Comparison of ENCODE assay signal across 25 mouse cellular contexts in the genomic region with DNA sequence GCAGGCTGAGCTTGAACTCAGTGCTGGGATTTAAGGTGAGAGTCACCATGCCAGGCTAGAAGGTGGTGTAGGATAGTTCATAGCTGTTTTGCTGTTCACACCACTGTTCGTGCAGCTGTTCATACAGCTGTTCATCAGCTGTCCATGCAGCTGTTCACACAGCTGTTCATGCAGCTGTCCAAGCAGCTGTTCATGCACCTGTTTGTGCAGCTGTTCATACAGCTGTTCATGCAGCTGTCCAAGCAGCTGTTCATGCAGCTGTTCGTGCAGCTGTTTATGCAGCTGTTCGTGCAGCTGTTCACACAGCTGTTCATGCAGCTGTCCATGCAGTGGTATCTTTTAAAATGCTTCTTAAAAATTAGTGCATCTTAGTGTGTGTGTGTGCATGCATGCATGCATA. TPM values are rescaled to one million over a fixed set of nuclear protein-coding genes. Genes with fewer than 3 reads are reported as not detected.
A peak's percentile ranks its signal among the peaks of the same experiment; 100 is the strongest.
DNase-seq lines count a peak whose midpoint lies in the region; ATAC-seq and TF ChIP-seq lines count a peak whose summit lies in the region.
"Had no signal": no experiment of that assay in that cellular context is flagged by ENCODE, and none has a peak within 500 bp of the region (broad histone marks: within the 10 kb centered on the region; RNA-seq: fewer than 3 reads in every experiment).

No protein-coding gene starts in this region.

- H3K9ac ChIP-seq in lung, embryonic 14.5 days = no peak overlapping the region
- no peak overlapping the region for H3K9ac ChIP-seq in ES-E14 (ENCODE audit: insufficient read depth, low read depth, low read length, poor library complexity, severe bottlenecking)
- H3K9ac ChIP-seq: embryonic facial prominence, embryonic 12.5 days; embryonic facial prominence, embryonic 15.5 days; forebrain, embryonic 15.5 days; hindbrain, embryonic 12.5 days; hindbrain, embryonic 15.5 days had no signal

- in situ Hi-C loops in ES-E14 (cut with MboI; ENCODE audit: low sequenced_read_pairs in 2 of 2, unreplicated experiment in 2 of 2) = loop anchor here in 1 of 2 experiments (10.0 kb wide), 1 partner anchor 146 kb away; the partner anchor contains the start of gene Armc12

- no peak overlapping the region for H3K27ac ChIP-seq in lung, embryonic 14.5 days (ENCODE audit: low read depth)
- H3K27ac ChIP-seq in ES-E14 (ENCODE audit: insufficient read depth, low read depth, low read length, poor library complexity, severe bottlenecking) = no peak overlapping the region
- H3K27ac ChIP-seq: embryonic facial prominence, embryonic 12.5 days; embryonic facial prominence, embryonic 15.5 days; forebrain, embryonic 15.5 days; hindbrain, embryonic 12.5 days; hindbrain, embryonic 15.5 days had no signal

- WGBS in lung, embryonic 14.5 days = 82% methylated on average over 3 of the region's 3 CpGs

- H3K4me2 ChIP-seq in lung, embryonic 14.5 days = no peak overlapping the region
- H3K4me2 ChIP-seq: embryonic facial prominence, embryonic 12.5 days; embryonic facial prominence, embryonic 15.5 days; forebrain, embryonic 15.5 days; heart, embryonic 11.5 days; hindbrain, embryonic 12.5 days; hindbrain, embryonic 15.5 days had no signal

- ATAC-seq in lung, embryonic 14.5 days (ENCODE audit: insufficient read depth) = no peak
- ATAC-seq: forebrain, embryonic 15.5 days; Patski had no signal

- peak; percentile 18 for DNase-seq in lung, embryonic 14.5 days
- DNase-seq in lung, adult 18-20 months = no peak
- DNase-seq in ES-E14 (ENCODE audit: low read depth, low spot score) = no peak
- DNase-seq in forelimb bud, embryonic 11.5 days (ENCODE audit: low read depth, low spot score) = peak; percentile 52
- DNase-seq in embryo, embryonic 10 days (ENCODE audit: low spot score) = no peak
- no peak for DNase-seq in thymus, postnatal 14 days
- no peak for DNase-seq in right cerebral cortex, adult 18-20 months
- DNase-seq: adrenal gland, postnatal 10 days; adrenal gland, postnatal 36 days; cerebellum, adult 18-20 months; cerebellum, adult 9-10 months; cerebellum, postnatal 14 days; gastrocnemius, postnatal 10 days; gastrocnemius, postnatal 36 days; heart, adult 11 months had no signal

- peaks cover 7% of the 10 kb centered on the region for H3K27me3 ChIP-seq in lung, embryonic 14.5 days (ENCODE audit: insufficient read depth, low read length)
- H3K27me3 ChIP-seq: embryonic facial prominence, embryonic 15.5 days; forebrain, embryonic 15.5 days; Patski had no signal

- TF ChIP-seq CTCF in lung, embryonic 14.5 days (IDR thresholded peaks at IDR 0.05; ENCODE audit: low read depth) = no peak

- no peaks in the 10 kb centered on the region for H3K9me3 ChIP-seq in lung, embryonic 14.5 days (ENCODE audit: low read depth, low read length)
- no peaks in the 10 kb centered on the region for H3K9me3 ChIP-seq in ES-E14 (ENCODE audit: control insufficient read depth, insufficient read depth, low read depth, low read length)
- H3K9me3 ChIP-seq: embryonic facial prominence, embryonic 12.5 days; embryonic facial prominence, embryonic 15.5 days; forebrain, embryonic 15.5 days; hindbrain, embryonic 12.5 days; hindbrain, embryonic 15.5 days had no signal

- no peaks in the 10 kb centered on the region for H3K4me1 ChIP-seq in lung, embryonic 14.5 days (ENCODE audit: insufficient read depth)
- peaks cover 4 to 8% of the 10 kb centered on the region in 2 experiments; a peak in 2 of 4 replicates for H3K4me1 ChIP-seq in ES-E14 (ENCODE audit: control insufficient read depth in 2 of 2, insufficient read depth in 2 of 2, low read length in 2 of 2, poor library complexity in 1 of 2)

- H3K36me3 ChIP-seq in lung, embryonic 14.5 days (ENCODE audit: insufficient read depth) = no peaks in the 10 kb centered on the region
- H3K36me3 ChIP-seq in ES-E14 (ENCODE audit: control insufficient read depth, insufficient read depth, low read length, poor library complexity, severe bottlenecking) = no peaks in the 10 kb centered on the region
- H3K36me3 ChIP-seq: embryonic facial prominence, embryonic 12.5 days; embryonic facial prominence, embryonic 15.5 days; forebrain, embryonic 15.5 days; hindbrain, embryonic 12.5 days; hindbrain, embryonic 15.5 days had no signal

- no peak overlapping the region for H3K4me3 ChIP-seq in lung, embryonic 14.5 days (ENCODE audit: low read depth, low read length)
- H3K4me3 ChIP-seq in ES-E14 (ENCODE audit: insufficient read depth in 1 of 2, low read depth in 1 of 2, low read length in 2 of 2, poor library complexity in 1 of 2, severe bottlenecking in 1 of 2) = no peak overlapping the region
- H3K4me3 ChIP-seq: embryonic facial prominence, embryonic 12.5 days; embryonic facial prominence, embryonic 15.5 days; forebrain, embryonic 15.5 days; hindbrain, embryonic 12.5 days; hindbrain, embryonic 15.5 days had no signal

TF ChIP-seq in ES-E14, 5 proteins besides CTCF, POLR2A, EP300 and RAD21:
- no peak for TF ChIP-seq MAFK (IDR thresholded peaks at IDR 0.05; ENCODE audit: insufficient read depth, low read depth, low read length)
- no peak for TF ChIP-seq ZNF384 (IDR thresholded peaks at IDR 0.05; ENCODE audit: low read depth, low read length)
- no peak for TF ChIP-seq HCFC1 (IDR thresholded peaks at IDR 0.05; ENCODE audit: borderline replicate concordance, insufficient read depth, low read length)
- 0 out of 2 replicates have a peak, but pooled peaks have one; percentile 10 for TF ChIP-seq ZC3H11A (IDR thresholded peaks at IDR 0.05; ENCODE audit: borderline replicate concordance, low read depth, low read length)

RNA-seq across cellular contexts. Expression of gene Tulp1, which starts 23.5 kb away (rescaled TPM):
- 3.0 and 3.6 TPM in 2 replicates for polyA plus RNA-seq in lung, embryonic 14.5 days (2014; fragmentation: Nextera tagmentation; extraction: Ambion mirVana)
- 3.7 and 4.1 TPM in 2 replicates for total RNA-seq in ES-E14 (2012; rRNA removed)
- total RNA-seq: adrenal gland, adult 18-20 months; gastrocnemius, adult 18-20 months; gastrocnemius, postnatal 36 days; heart, adult 8-10 months had no signal
- polyA plus RNA-seq: Patski had no signal

RNA-seq across cellular contexts. Expression of gene Tead3, which starts 37.9 kb away (rescaled TPM):
- polyA plus RNA-seq in lung, embryonic 14.5 days (2014; fragmentation: Nextera tagmentation; extraction: Ambion mirVana) = 11.2 and 11.3 TPM in 2 replicates
- total RNA-seq in ES-E14 (2012; rRNA removed) = 8.0 and 9.0 TPM in 2 replicates

Comparison
In these comparisons a context has a peak if more than half of its experiments do, and no peak if none do; other contexts are left out.
1. DNase-seq: peak in lung, embryonic 14.5 days (single experiment) and forelimb bud, embryonic 11.5 days (single experiment); none in lung, adult 18-20 months (0 of 2), ES-E14 (single experiment), embryo, embryonic 10 days (single experiment), thymus, postnatal 14 days (single experiment) and right cerebral cortex, adult 18-20 months (single experiment).